Mouse (Mus musculus) CD8-positive naive resting alpha-beta T cell, adult 57 days (primary cell): ENCODE measurements around the gene Slc35f2. TPM values are rescaled to one million over a fixed set of nuclear protein-coding genes. Genes with fewer than 3 reads are reported as not detected.

Experiments used
- total RNA-seq: library from RNA; stranded (reverse); gene quantifications from one replicate; pipeline ENCODE4 v1.2.4, GENCODE M21; 2023

The Slc35f2 gene
- 18.6 TPM for total RNA-seq

DNA sequence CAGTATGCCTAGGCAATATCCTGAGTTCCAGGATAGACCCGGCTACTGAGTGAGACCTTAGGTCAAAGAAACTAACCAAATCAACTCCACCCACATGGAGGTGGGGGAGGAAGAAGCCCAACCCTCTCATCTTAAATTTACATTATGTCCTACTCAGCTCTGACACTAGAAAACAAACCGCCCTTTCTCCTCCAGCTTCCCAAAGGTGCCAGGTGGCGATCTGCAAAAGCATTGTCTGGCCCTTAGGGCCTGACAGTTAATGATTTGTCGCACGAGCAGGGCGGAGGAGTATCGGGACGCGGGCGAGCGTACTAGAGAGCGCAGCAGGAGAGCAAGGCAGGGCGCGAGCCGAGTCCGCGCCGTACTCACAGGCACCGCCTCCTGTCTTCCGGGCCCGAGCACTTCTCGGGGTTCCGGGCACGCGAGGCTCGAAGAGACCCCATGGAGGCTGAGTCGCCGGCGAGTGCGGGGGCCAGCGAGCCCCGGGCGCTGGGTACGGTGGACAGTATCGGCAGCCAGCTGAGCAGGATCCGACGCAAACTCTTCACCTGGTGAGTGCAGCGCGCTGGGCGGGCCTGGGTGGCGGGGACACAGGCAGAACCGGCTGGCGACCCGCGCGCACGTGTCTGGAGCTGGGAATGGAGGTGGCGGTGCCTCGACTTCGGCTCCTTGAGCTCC is at the start of gene Slc35f2:
Gene Slc35f2 (plus strand): TSS at position 195 of the 678 bp plus-strand sequence.

DNA sequence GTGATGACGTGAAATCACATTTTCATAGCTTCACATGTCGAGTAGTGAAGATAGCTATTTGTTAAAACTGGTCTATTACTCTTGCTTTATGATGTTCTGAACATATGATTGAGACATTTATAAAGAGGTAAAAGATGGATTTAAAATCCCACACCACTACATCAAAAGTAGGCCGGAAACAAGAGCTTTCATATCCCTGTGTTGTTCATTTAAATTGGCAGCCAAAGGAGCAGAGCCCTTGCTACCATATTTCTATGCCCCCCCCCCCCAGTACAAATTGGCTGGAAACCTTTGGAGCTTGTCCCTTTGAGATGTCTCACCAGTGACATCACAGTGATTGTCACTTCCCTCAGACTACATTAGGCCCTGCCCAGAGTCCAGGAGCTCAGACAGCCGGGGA is 78.5 kb downstream of the Slc35f2 start, which contains the start of gene Sln:
Gene Sln (plus strand): TSS at position 301 of the 400 bp plus-strand sequence.

Other genes starting within 250 kb of the Slc35f2 start
- gene Atm, start 234.8 kb upstream of the Slc35f2 start, total RNA-seq = 59.2 TPM
- 18.6 TPM for gene Npat, start 234.5 kb upstream of the Slc35f2 start, total RNA-seq
- 18.4 TPM for gene Acat1, start 161.2 kb upstream of the Slc35f2 start, total RNA-seq
- 34.1 TPM for gene Cul5, start 101.5 kb upstream of the Slc35f2 start, total RNA-seq
- gene Rab39, start 65.3 kb upstream of the Slc35f2 start, total RNA-seq = 0.46 TPM
- not detected for gene Sln, start 78.6 kb downstream of the Slc35f2 start, total RNA-seq
- gene Elmod1, start 203.8 kb downstream of the Slc35f2 start, total RNA-seq = not detected